Mouse (Mus musculus) liver, postnatal 0 days (tissue): ENCODE measurements around the gene Tunar. TPM values are rescaled to one million over a fixed set of nuclear protein-coding genes. Genes with fewer than 3 reads are reported as not detected.

Source experiments
- ATAC-seq: fragments of 200-750 bp; cut with Nextera tagmentation; 2 replicates; pipeline ENCODE4 v1.8.0; 2017; ENCODE audit warnings: mild to moderate bottlenecking, moderate library complexity
- DNase-seq: peaks from one replicate; pipeline ENCODE4 v3.0.0-alpha.2; 2016
- H3K27ac ChIP-seq: fragments of 300-500 bp; sonication (generic); 2 replicates; pipeline ENCODE4 v1.5.1; 2014; ENCODE audit warnings: antibody characterized with exemption, moderate library complexity, mild to moderate bottlenecking, low read depth
- H3K27me3 ChIP-seq: fragments of 300-500 bp; sonication (generic); 2 replicates; pipeline ENCODE4 v1.6.1; 2014; ENCODE audit warnings: low read length, control low read depth, mixed read lengths; ENCODE audit not compliant: insufficient read depth
- H3K36me3 ChIP-seq: fragments of 300-500 bp; sonication (generic); replicated peaks from 2 replicates; pipeline ENCODE4 v1.6.1; 2014; ENCODE audit warnings: mild to moderate bottlenecking, control low read depth, low read length, moderate library complexity, mixed read lengths; ENCODE audit not compliant: insufficient read depth
- H3K4me1 ChIP-seq: fragments of 300-500 bp; sonication (generic); 2 replicates; pipeline ENCODE4 v1.6.1; 2014; ENCODE audit warnings: antibody characterized with exemption, mild to moderate bottlenecking, control low read depth; ENCODE audit not compliant: insufficient read depth
- H3K4me2 ChIP-seq: fragments of 300-500 bp; sonication (generic); 2 replicates; pipeline ENCODE4 v1.6.1; 2014; ENCODE audit warnings: low read depth, mild to moderate bottlenecking, low read length, moderate library complexity, mixed read lengths
- H3K4me3 ChIP-seq: fragments of 300-500 bp; sonication (generic); 2 replicates; pipeline ENCODE4 v1.5.1; 2014; ENCODE audit warnings: low read depth, low read length
- H3K9ac ChIP-seq: fragments of 300-500 bp; sonication (generic); replicated peaks from 2 replicates; pipeline ENCODE4 v1.6.1; 2014; ENCODE audit warnings: mild to moderate bottlenecking, moderate library complexity
- H3K9me3 ChIP-seq: fragments of 300-500 bp; sonication (generic); 2 replicates; pipeline ENCODE4 v1.6.1; 2016; ENCODE audit warnings: mild to moderate bottlenecking, control low read depth, low read length, mixed read lengths
- CTCF ChIP-seq: sonication (generic); IDR thresholded peaks from 2 replicates; pipeline ENCODE4 v1.5.1; 2016; ENCODE audit warnings: antibody characterized with exemption, low read depth
- EP300 ChIP-seq: IDR thresholded peaks from 2 replicates; pipeline ENCODE4 v1.6.1; 2016; ENCODE audit warnings: antibody characterized with exemption, low read depth, mild to moderate bottlenecking
- WGBS: fragments of 180-500 bp; shearing (Covaris S2); extraction: QIAGEN DNeasy Blood & Tissue Kit; methylation state at CpG from one replicate; pipeline ENCODE4 v1.1.7; 2014; ENCODE audit not compliant: insufficient replicate concordance; 5-methylcytosine and 5-hydroxymethylcytosine counted together
- polyA plus RNA-seq: library from polyadenylated mRNA; unstranded; fragments of >200 nt; fragmentation: Nextera tagmentation; extraction: Ambion mirVana; gene quantifications from 2 replicates; pipeline ENCODE4 v1.2.1, GENCODE M21; 2015

Tunar gene
- polyA plus RNA-seq, 1 experiment from 2014 or later: not detected

- Histone ChIP-seq H3K36me3 (no peaks in the 10 kb centered on the region), H3K4me1 (no peaks in the 10 kb centered on the region), H3K27ac (no peak overlapping the region), H3K9ac (no peak overlapping the region), H3K4me2 (no peak overlapping the region), H3K4me3 (no peak overlapping the region), H3K27me3 (no peaks in the 10 kb centered on the region), H3K9me3 (no peaks in the 10 kb centered on the region)
- TF ChIP-seq CTCF (no peak), EP300 (no peak)
- ATAC-seq (no peak), DNase-seq (no peak)
- WGBS: 65% methylated on average over 7 of the region's 7 CpGs
Observed at GRCm38 (mm10) chr12:105382733-105383132, 49.1 kb downstream of the Tunar start.

GRCm38 (mm10) chr12:105394671-105395070 is 61.0 kb downstream of the Tunar start:
- Histone ChIP-seq H3K9me3 (no peaks in the 10 kb centered on the region), H3K9ac (no peak overlapping the region), H3K4me2 (no peak overlapping the region), H3K4me3 (no peak overlapping the region), H3K36me3 (no peaks in the 10 kb centered on the region), H3K4me1 (no peaks in the 10 kb centered on the region), H3K27ac (no peak overlapping the region), H3K27me3 (no peaks in the 10 kb centered on the region)
- no peak for DNase-seq
- TF ChIP-seq CTCF (no peak), EP300 (no peak)
- ATAC-seq: no peak
- WGBS: 77% methylated on average over 7 of the region's 7 CpGs

- no peak for ATAC-seq
- no peak for TF ChIP-seq EP300
- TF ChIP-seq CTCF: no peak
- 45% methylated on average over 5 of the region's 5 CpGs for WGBS
- Histone ChIP-seq H3K4me1 (no peaks in the 10 kb centered on the region), H3K9ac (no peak overlapping the region), H3K27ac (no peak overlapping the region), H3K36me3 (no peaks in the 10 kb centered on the region), H3K27me3 (no peaks in the 10 kb centered on the region), H3K4me3 (no peak overlapping the region), H3K9me3 (no peaks in the 10 kb centered on the region), H3K4me2 (no peak overlapping the region)
- DNase-seq: no peak
Observed at GRCm38 (mm10) chr12:105398172-105398571, 64.5 kb downstream of the Tunar start.

- Histone ChIP-seq H3K9me3 (no peaks in the 10 kb centered on the region), H3K4me3 (no peak overlapping the region), H3K9ac (no peak overlapping the region), H3K4me1 (no peaks in the 10 kb centered on the region), H3K27ac (no peak overlapping the region), H3K27me3 (no peaks in the 10 kb centered on the region), H3K4me2 (no peak overlapping the region), H3K36me3 (no peaks in the 10 kb centered on the region)
- TF ChIP-seq CTCF: no peak
- TF ChIP-seq EP300: no peak
- DNase-seq (no peak), ATAC-seq (no peak)
- WGBS: 82% methylated on average over 5 of the region's 5 CpGs
Observed at GRCm38 (mm10) chr12:105403742-105404141, 70.1 kb downstream of the Tunar start.

GRCm38 (mm10) chr12:105406008-105406407 is 72.3 kb downstream of the Tunar start:
- no peak overlapping the region for H3K4me2 ChIP-seq
- H3K36me3 ChIP-seq: no peaks in the 10 kb centered on the region
- H3K4me1 ChIP-seq: no peaks in the 10 kb centered on the region
- WGBS: 40% methylated on average over 6 of the region's 6 CpGs
- H3K4me3 ChIP-seq: no peak overlapping the region
- no peaks in the 10 kb centered on the region for H3K9me3 ChIP-seq
- H3K9ac ChIP-seq: no peak overlapping the region
- ATAC-seq: no peak
- no peak overlapping the region for H3K27ac ChIP-seq
- TF ChIP-seq CTCF (no peak), EP300 (no peak)
- DNase-seq: no peak
- H3K27me3 ChIP-seq: no peaks in the 10 kb centered on the region

GRCm38 (mm10) chr12:105413909-105414308 is 80.2 kb downstream of the Tunar start:
- DNase-seq (no peak), ATAC-seq (no peak)
- Histone ChIP-seq H3K4me1 (no peaks in the 10 kb centered on the region), H3K36me3 (no peaks in the 10 kb centered on the region), H3K4me2 (no peak overlapping the region), H3K9me3 (no peaks in the 10 kb centered on the region), H3K4me3 (no peak overlapping the region), H3K27ac (no peak overlapping the region), H3K9ac (no peak overlapping the region), H3K27me3 (no peaks in the 10 kb centered on the region)
- TF ChIP-seq EP300 (no peak), CTCF (no peak)
- WGBS: 90% methylated on average over 8 of the region's 8 CpGs

- Histone ChIP-seq H3K36me3 (no peaks in the 10 kb centered on the region), H3K27me3 (no peaks in the 10 kb centered on the region), H3K4me1 (no peaks in the 10 kb centered on the region), H3K4me2 (no peak overlapping the region), H3K4me3 (no peak overlapping the region), H3K27ac (no peak overlapping the region), H3K9ac (no peak overlapping the region), H3K9me3 (no peaks in the 10 kb centered on the region)
- ATAC-seq (no peak), DNase-seq (no peak)
- no peak for TF ChIP-seq CTCF
- TF ChIP-seq EP300: no peak
- WGBS: 38% methylated on average over 6 of the region's 6 CpGs
Observed at GRCm38 (mm10) chr12:105420476-105420875, 86.8 kb downstream of the Tunar start.
